Mouse (Mus musculus): Measurements from ENCODE around the gene Cd34.

The Cd34 gene

GRCm38 (mm10) chr1:194971980-194972379 is 33.4 kb downstream of the Cd34 start:
- DNase-seq (ENCODE audit: low spot score in 2 of 2): no peak

GRCm38 (mm10) chr1:194976164-194976516 is 37.5 kb downstream of the Cd34 start:
- peak; percentile 84 to 90 for DNase-seq (ENCODE audit: low spot score in 2 of 2)

GRCm38 (mm10) chr1:194976517-194977370 is 38.1 kb downstream of the Cd34 start:
- peak; percentile 66 to 73 for DNase-seq (ENCODE audit: low spot score in 2 of 2)

- no peak for DNase-seq (ENCODE audit: low spot score in 2 of 2)
These were observed 38.7 kb downstream of the Cd34 start for GRCm38 (mm10) chr1:194977371-194977761.

GRCm38 (mm10) chr1:194977946-194978720 is 39.5 kb downstream of the Cd34 start:
- no peak for DNase-seq (ENCODE audit: low spot score in 2 of 2)

GRCm38 (mm10) chr1:194980826-194981435 is 42.3 kb downstream of the Cd34 start:
- DNase-seq (ENCODE audit: low spot score in 2 of 2): no peak

GRCm38 (mm10) chr1:194982931-194983690 is 44.5 kb downstream of the Cd34 start:
- no peak for DNase-seq (ENCODE audit: low spot score in 2 of 2)

GRCm38 (mm10) chr1:194984914-194985313 is 46.3 kb downstream of the Cd34 start:
- DNase-seq (ENCODE audit: low spot score in 2 of 2): no peak

GRCm38 (mm10) chr1:194985442-194986210 is 47.0 kb downstream of the Cd34 start:
- DNase-seq (ENCODE audit: low spot score in 2 of 2): no peak

GRCm38 (mm10) chr1:194989024-194989423 is 50.4 kb downstream of the Cd34 start:
- DNase-seq (ENCODE audit: low spot score in 2 of 2): no peak

- DNase-seq (ENCODE audit: low spot score in 2 of 2): no peak
These were observed 52.4 kb downstream of the Cd34 start for GRCm38 (mm10) chr1:194990976-194991375.

- no peak for DNase-seq (ENCODE audit: low spot score in 2 of 2)
These were observed 53.0 kb downstream of the Cd34 start for GRCm38 (mm10) chr1:194991654-194992053.

GRCm38 (mm10) chr1:194992589-194993317 is 54.1 kb downstream of the Cd34 start:
- no peak for DNase-seq (ENCODE audit: low spot score in 2 of 2)

- DNase-seq (ENCODE audit: low spot score in 2 of 2): no peak
These were observed 54.9 kb downstream of the Cd34 start for GRCm38 (mm10) chr1:194993409-194993988.

GRCm38 (mm10) chr1:194994262-194994661 is 55.6 kb downstream of the Cd34 start:
- no peak for DNase-seq (ENCODE audit: low spot score in 2 of 2)

- DNase-seq (ENCODE audit: low spot score in 2 of 2): no peak
These were observed 56.6 kb downstream of the Cd34 start for GRCm38 (mm10) chr1:194995196-194995595.

GRCm38 (mm10) chr1:194998396-194998795 is 59.8 kb downstream of the Cd34 start:
- DNase-seq (ENCODE audit: low spot score in 2 of 2): no peak

GRCm38 (mm10) chr1:195003328-195003727 is 64.7 kb downstream of the Cd34 start:
- DNase-seq (ENCODE audit: low spot score in 2 of 2): no peak

- no peak for DNase-seq (ENCODE audit: low spot score in 2 of 2)
These were observed 65.6 kb downstream of the Cd34 start for GRCm38 (mm10) chr1:195004194-195004593.

- DNase-seq (ENCODE audit: low spot score in 2 of 2): no peak
These were observed 67.6 kb downstream of the Cd34 start for GRCm38 (mm10) chr1:195006267-195006666.
